ENCODE assay signal across 20 mouse cellular contexts in the genomic region with DNA sequence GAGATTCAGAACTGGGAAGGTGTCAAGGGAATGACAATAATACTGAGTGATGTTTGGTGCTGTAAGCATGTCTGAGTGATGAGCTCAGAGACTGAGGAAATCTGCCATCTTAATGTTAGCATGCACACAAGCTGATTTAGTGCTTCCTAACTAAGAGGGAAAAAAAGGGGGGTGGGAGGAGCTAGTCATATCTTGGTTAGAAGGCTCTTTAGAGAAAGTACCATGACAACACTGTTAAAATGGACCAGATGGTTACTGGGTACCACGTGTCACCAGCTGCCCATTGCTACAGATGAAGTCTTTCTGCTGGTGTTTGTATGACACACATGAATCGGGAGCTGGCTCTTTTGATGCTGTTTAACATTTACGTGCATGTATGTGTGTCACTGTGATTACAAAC.
A peak's percentile ranks its signal among the peaks of the same experiment; 100 is the strongest.
DNase-seq lines count a peak whose midpoint lies in the region; ATAC-seq lines count a peak whose summit lies in the region.
"Had no signal": no experiment of that assay in that cellular context is flagged by ENCODE, and none has a peak within 500 bp of the region (broad histone marks: within the 10 kb centered on the region; RNA-seq: fewer than 3 reads in every experiment).

No protein-coding gene starts in this region.

- DNase-seq in frontal cortex, postnatal 14 days (ENCODE audit: low spot score in 2 of 2), result no peak
- peak; percentile 49 for DNase-seq in layer of hippocampus, adult 9-11 months
- DNase-seq in layer of hippocampus, postnatal 25 days (ENCODE audit: extremely low spot score in 1 of 2, low spot score in 1 of 2), result no peak
- DNase-seq in T-cell, adult 2 months (ENCODE audit: low spot score), result peak; percentile 22
- DNase-seq in splenic B cell, adult 2 months (ENCODE audit: low read depth, low spot score), result peak; percentile 5
- no peak for DNase-seq in cerebellum, postnatal 10 days
- DNase-seq: adrenal gland, postnatal 10 days; cerebellum, adult 11-12 months; cerebellum, postnatal 25 days; embryo, embryonic 11 days; heart, postnatal 14 days; kidney, adult 8-10 months; retina, postnatal 1 day; thymus, postnatal 4 days had no signal

- peak; percentile 26 for ATAC-seq in frontal cortex, adult (ENCODE audit: low TSS enrichment)
- ATAC-seq: liver, embryonic 12.5 days had no signal

- no peaks in the 10 kb centered on the region for H3K27me3 ChIP-seq in splenic B cell, adult 2 months (ENCODE audit: control insufficient read depth, insufficient read depth, low read length, poor library complexity, severe bottlenecking)
- H3K27me3 ChIP-seq: heart, embryonic 12.5 days; hindbrain, embryonic 12.5 days; limb, embryonic 12.5 days; liver, embryonic 12.5 days; lung, embryonic 15.5 days had no signal

- H3K36me3 ChIP-seq in splenic B cell, adult 2 months (ENCODE audit: control insufficient read depth, insufficient read depth, low read length, poor library complexity, severe bottlenecking), result no peaks in the 10 kb centered on the region
- H3K36me3 ChIP-seq: heart, embryonic 12.5 days; hindbrain, embryonic 12.5 days; limb, embryonic 12.5 days; liver, embryonic 12.5 days; lung, embryonic 15.5 days had no signal

Comparison
In these comparisons a context has a peak if more than half of its experiments do, and no peak if none do; other contexts are left out.
1. DNase-seq: peak in layer of hippocampus, adult 9-11 months (single experiment), T-cell, adult 2 months (single experiment) and splenic B cell, adult 2 months (single experiment); none in frontal cortex, postnatal 14 days (0 of 2), layer of hippocampus, postnatal 25 days (0 of 2) and cerebellum, postnatal 10 days (0 of 2).